ENCODE assay signal across 9 mouse cellular contexts in genomic region chr4:44712786-44713553, GRCm38 (mm10). TPM values are rescaled to one million over a fixed set of nuclear protein-coding genes. Genes with fewer than 3 reads are reported as not detected.
DNase-seq lines count a peak whose midpoint lies in the region; ATAC-seq and TF ChIP-seq lines count a peak whose summit lies in the region.
"Had no signal": no experiment of that assay in that cellular context is flagged by ENCODE, and none has a peak within 500 bp of the region (broad histone marks: within the 10 kb centered on the region; RNA-seq: fewer than 3 reads in every experiment).

No protein-coding gene starts in this region.

- no peaks in the 10 kb centered on the region for H3K4me1 ChIP-seq in embryonic facial prominence, embryonic 11.5 days (ENCODE audit: control insufficient read depth, insufficient read depth, low read length)
- peaks cover 44% of the 10 kb centered on the region for H3K4me1 ChIP-seq in hindbrain, embryonic 10.5 days (replicated peaks)
- no peaks in the 10 kb centered on the region for H3K4me1 ChIP-seq in thymus, adult 2 months (replicated peaks; ENCODE audit: control insufficient read depth, insufficient read depth, low read length)

- intact Hi-C loops in left cerebral cortex, postnatal 4 days (cut with DNase I): no loop called here

- H3K9ac ChIP-seq in embryonic facial prominence, embryonic 11.5 days (replicated peaks; ENCODE audit: low read length): no peak overlapping the region

- no peak for TF ChIP-seq CTCF in thymus, adult 2 months (IDR thresholded peaks at IDR 0.05; ENCODE audit: borderline replicate concordance, control insufficient read depth, extremely low read depth, insufficient read depth, low read length, poor library complexity)

- no peak for TF ChIP-seq POLR2A in thymus, adult 2 months (IDR thresholded peaks at IDR 0.05; ENCODE audit: control insufficient read depth, extremely low read depth, insufficient read depth, low read length, poor library complexity)

- no peak overlapping the region for H3K4me3 ChIP-seq in embryonic facial prominence, embryonic 11.5 days (ENCODE audit: low read depth, low read length)
- peak overlapping the region; percentile 50 for H3K4me3 ChIP-seq in hindbrain, embryonic 10.5 days
- no peak overlapping the region for H3K4me3 ChIP-seq in thymus, adult 2 months (ENCODE audit: control insufficient read depth, insufficient read depth, low read length)
- H3K4me3 ChIP-seq: left cerebral cortex, adult 2 months had no signal

- no peak overlapping the region for H3K27ac ChIP-seq in embryonic facial prominence, embryonic 11.5 days (replicated peaks; ENCODE audit: low read depth, low read length)
- peak overlapping the region; percentile 88 for H3K27ac ChIP-seq in hindbrain, embryonic 10.5 days
- no peak overlapping the region for H3K27ac ChIP-seq in thymus, adult 2 months (ENCODE audit: control insufficient read depth, insufficient read depth, low read length)
- H3K27ac ChIP-seq: left cerebral cortex, adult 2 months had no signal

- DNase-seq in left cerebral cortex, postnatal 4 days: peak; percentile 14
- DNase-seq in left cerebral cortex, adult 11 months (ENCODE audit: low spot score): no peak
- peak; percentile 59 for DNase-seq in embryonic facial prominence, embryonic 11.5 days (ENCODE audit: low spot score)
- peak; percentile 60 for DNase-seq in hindbrain, embryonic 10.5 days (ENCODE audit: low spot score)
- DNase-seq in neural tube, embryonic 10.5 days (ENCODE audit: extremely low spot score, low spot score): peak; percentile 63
- no peak for DNase-seq in urinary bladder, postnatal 4 days (ENCODE audit: low spot score in 2 of 2)
- no peak for DNase-seq in thymus, adult 2 months

- no peaks in the 10 kb centered on the region for H3K36me3 ChIP-seq in embryonic facial prominence, embryonic 11.5 days (replicated peaks; ENCODE audit: control insufficient read depth, insufficient read depth, low read depth, low read length)
- H3K36me3 ChIP-seq in hindbrain, embryonic 10.5 days: no peaks in the 10 kb centered on the region
- H3K36me3 ChIP-seq in thymus, adult 2 months (ENCODE audit: control insufficient read depth, insufficient read depth, low read length): no peaks in the 10 kb centered on the region

- WGBS in embryonic facial prominence, embryonic 11.5 days: under 1% methylated on average over 50 of the region's 50 CpGs
- WGBS in hindbrain, embryonic 10.5 days: 1% methylated on average over 50 of the region's 50 CpGs
- 4% methylated on average over 50 of the region's 50 CpGs for whole genome bisulfite sequencing in thymus, adult 2 months

- no peak overlapping the region for H3K4me2 ChIP-seq in embryonic facial prominence, embryonic 11.5 days (ENCODE audit: low read depth, low read length)

- no peak for ATAC-seq in embryonic facial prominence, embryonic 11.5 days (replicated peaks; ENCODE audit: insufficient number of reproducible peaks, low FRiP score, low TSS enrichment, low read depth)
- no peak for ATAC-seq in megakaryocyte progenitor cell, adult 5-6 weeks (replicated peaks; ENCODE audit: poor library complexity)

- H3K27me3 ChIP-seq in embryonic facial prominence, embryonic 11.5 days (ENCODE audit: control insufficient read depth, insufficient read depth, low read length): peaks cover 61% of the 10 kb centered on the region
- H3K27me3 ChIP-seq in hindbrain, embryonic 10.5 days (ENCODE audit: insufficient read depth, poor library complexity, severe bottlenecking): peaks cover 99% of the 10 kb centered on the region
- H3K27me3 ChIP-seq in thymus, adult 2 months (ENCODE audit: control insufficient read depth, insufficient read depth, low read length): peaks cover 28% of the 10 kb centered on the region

- H3K9me3 ChIP-seq in embryonic facial prominence, embryonic 11.5 days (replicated peaks; ENCODE audit: control insufficient read depth, low read length): no peaks in the 10 kb centered on the region
- H3K9me3 ChIP-seq in hindbrain, embryonic 10.5 days: no peaks in the 10 kb centered on the region

RNA-seq across cellular contexts. Expression of gene Pax5, which starts 2.7 kb away (rescaled TPM):
- total RNA-seq in left cerebral cortex, postnatal 4 days (2021): 1 to 10 TPM; 1.0 to 1.8 TPM
- polyA plus RNA-seq in embryonic facial prominence, embryonic 11.5 days (2014; fragmentation: Nextera tagmentation; extraction: Ambion mirVana): 0.28 and 0.72 TPM in 2 replicates
- 4.4 and 4.9 TPM in 2 replicates for polyA plus RNA-seq in hindbrain, embryonic 10.5 days (2016; fragmentation: Nextera tagmentation; extraction: Ambion mirVana)
- 0.10 TPM in 1 of 2 replicates, not detected in the other for total RNA-seq in megakaryocyte progenitor cell, adult 5-6 weeks (2015)
- not detected in 2 replicates for total RNA-seq in megakaryocyte progenitor cell, adult 5-6 weeks (2017)
- polyA plus RNA-seq in thymus, adult 2 months (2012; rRNA removed): 2.7 and 4.0 TPM in 2 replicates

RNA-seq across cellular contexts. Expression of gene Zcchc7, which starts 42.7 kb away (rescaled TPM):
- 10 to 100 TPM; 68.9 to 70.7 TPM for total RNA-seq in left cerebral cortex, postnatal 4 days (2021)
- 16.3 and 19.0 TPM in 2 replicates for polyA plus RNA-seq in embryonic facial prominence, embryonic 11.5 days (2014; fragmentation: Nextera tagmentation; extraction: Ambion mirVana)
- polyA plus RNA-seq in hindbrain, embryonic 10.5 days (2016; fragmentation: Nextera tagmentation; extraction: Ambion mirVana): 19.5 and 25.3 TPM in 2 replicates
- 37.1 and 49.9 TPM in 2 replicates for total RNA-seq in megakaryocyte progenitor cell, adult 5-6 weeks (2015)
- total RNA-seq in megakaryocyte progenitor cell, adult 5-6 weeks (2017): 118 and 153 TPM in 2 replicates
- 13.3 and 17.4 TPM in 2 replicates for polyA plus RNA-seq in thymus, adult 2 months (2012; rRNA removed)

Comparison
In these comparisons a context has a peak if more than half of its experiments do, and no peak if none do; other contexts are left out.
1. DNase-seq: peak in left cerebral cortex, postnatal 4 days (single experiment), embryonic facial prominence, embryonic 11.5 days (single experiment), hindbrain, embryonic 10.5 days (single experiment) and neural tube, embryonic 10.5 days (single experiment); none in left cerebral cortex, adult 11 months (single experiment), urinary bladder, postnatal 4 days (0 of 2) and thymus, adult 2 months (single experiment).